Mouse (Mus musculus): ENCODE data around the gene Pcbp2.
A peak's percentile ranks its signal among the peaks of the same experiment; 100 is the strongest.

The Pcbp2 gene

DNA sequence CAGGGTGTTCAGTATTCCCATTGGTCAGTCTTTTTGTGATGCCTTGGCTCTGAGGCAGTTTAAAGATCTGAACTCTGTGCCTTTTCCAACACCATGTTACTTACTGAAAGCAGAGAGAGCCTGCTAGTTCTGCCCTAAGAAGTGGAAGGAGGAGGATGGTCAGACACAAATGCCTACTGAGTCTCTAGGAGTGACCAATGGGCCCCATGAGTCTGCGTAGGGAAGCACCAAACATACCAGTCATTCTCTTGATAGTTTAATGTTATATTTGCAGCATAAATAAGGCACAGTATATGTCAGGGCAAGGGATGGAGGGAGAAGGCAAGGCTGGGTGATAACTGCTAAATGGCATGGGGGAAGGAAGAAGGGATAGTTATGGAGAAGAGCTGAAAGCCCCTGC, 58.1 kb downstream of the Pcbp2 start:
- DNase-seq, result no peak

- DNase-seq, result no peak
Measured at GRCm38 (mm10) chr15:102530566-102530965, 60.2 kb downstream of the Pcbp2 start.

DNA sequence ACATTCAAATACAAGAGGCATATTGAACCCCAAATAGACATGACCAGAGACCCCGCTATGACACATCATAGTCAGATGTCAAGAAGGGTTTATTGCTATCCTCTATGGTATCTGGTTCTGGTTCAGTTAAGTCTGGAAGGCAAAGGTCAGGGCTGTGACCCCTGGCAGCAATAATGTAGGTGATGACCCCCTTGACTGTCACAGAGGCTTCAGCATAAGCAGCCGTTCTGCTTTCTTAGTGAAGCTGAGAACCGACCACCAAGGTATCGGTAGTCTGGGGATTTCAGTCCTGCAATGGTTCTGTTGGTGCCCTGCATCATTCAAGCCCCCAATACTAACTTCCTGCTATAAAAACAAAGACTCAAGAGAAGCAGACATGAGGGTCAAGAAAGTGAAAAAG, 61.2 kb downstream of the Pcbp2 start:
- DNase-seq, result peak in 1 of 2 experiments; percentile 24

GRCm38 (mm10) chr15:102532106-102532900, 62.0 kb downstream of the Pcbp2 start:
- DNase-seq, result peak; percentile 52 to 65

GRCm38 (mm10) chr15:102533926-102534325, 63.6 kb downstream of the Pcbp2 start:
- peak in 1 of 2 experiments; percentile 17 for DNase-seq

GRCm38 (mm10) chr15:102544801-102545200, 74.5 kb downstream of the Pcbp2 start:
- peak; percentile 92 to 94 for DNase-seq

DNA sequence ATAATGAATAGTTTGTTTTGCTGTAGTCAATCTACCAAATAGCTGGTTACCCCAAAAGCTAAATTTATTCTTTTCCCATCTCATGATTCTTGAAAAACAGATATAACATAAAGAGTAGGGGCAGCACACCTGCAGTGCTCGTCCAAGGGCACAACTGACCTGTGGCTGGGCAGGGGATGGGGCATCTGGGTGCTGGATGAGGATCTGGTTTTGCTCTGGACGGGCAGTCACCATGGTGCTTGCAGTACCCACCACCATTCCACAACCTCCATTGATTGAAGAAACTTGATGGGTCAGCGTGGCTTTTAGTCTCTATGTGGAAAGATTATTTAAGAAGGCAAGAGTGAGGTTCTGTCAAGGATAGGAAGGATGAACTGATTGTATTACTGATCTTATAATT, 75.9 kb downstream of the Pcbp2 start:
- DNase-seq, result no peak

- DNase-seq, result peak; percentile 98
Measured at GRCm38 (mm10) chr15:102546677-102547427, 76.5 kb downstream of the Pcbp2 start.

DNA sequence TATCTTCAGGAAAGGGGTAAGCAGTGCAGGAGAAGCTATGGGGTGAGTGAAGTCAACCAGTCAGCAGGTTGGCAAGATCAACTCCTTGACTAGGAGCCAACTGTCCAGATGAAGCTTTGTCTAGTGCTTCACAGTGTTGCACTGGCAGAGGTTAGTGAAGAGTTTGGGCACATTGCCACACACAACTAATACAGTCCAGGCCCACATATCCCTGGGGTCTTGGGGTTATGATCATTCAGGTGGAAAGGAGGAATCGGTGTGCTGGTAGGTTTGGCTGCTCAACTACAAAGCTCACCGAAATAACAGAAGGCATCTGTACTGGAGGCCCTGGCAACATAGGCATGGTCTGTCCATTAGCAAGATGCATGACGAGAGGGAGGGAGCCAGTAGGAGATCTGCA, 77.1 kb downstream of the Pcbp2 start:
- DNase-seq, result peak; percentile 90 to 92
